Mouse (Mus musculus) left cerebral cortex, adult 8-10 months (tissue): ENCODE data around the gene Anpep. TPM values are rescaled to one million over a fixed set of nuclear protein-coding genes. Genes with fewer than 3 reads are reported as not detected.

Source experiments
- total RNA-seq, 4 experiments: library from RNA; stranded (reverse); gene quantifications; 2 replicates each; pipeline ENCODE4 v1.2.4; 2022

Anpep gene
- total RNA-seq, 4 experiments from 2014 or later: 5.8 to 9.4 (median 7.2) TPM

Other genes with a start within 250 kb of the Anpep start
- gene Rhcg, start 243.4 kb downstream of the Anpep start, total RNA-seq: 1 to 10 TPM; 1.7 to 3.0 (median 2.3) TPM
- gene Ticrr, start 200.9 kb downstream of the Anpep start, total RNA-seq: under 1 TPM in 2 of 4 experiments, not detected in 2; 0.11 to 0.22 TPM
- 1 to 10 TPM; 1.6 to 2.2 (median 1.8) TPM for gene Kif7, start 145.3 kb downstream of the Anpep start, total RNA-seq
- gene Plin1, start 128.2 kb downstream of the Anpep start, total RNA-seq: under 1 TPM in 3 of 4 experiments, not detected in 1; 0.18 to 0.23 (median 0.23) TPM
- 10 to 100 TPM in 1 of 4 experiments, 1 to 10 TPM in 3; 9.4 to 10.7 (median 9.9) TPM for gene Pex11a, start 117.9 kb downstream of the Anpep start, total RNA-seq
- gene Wdr93, start 117.9 kb downstream of the Anpep start, total RNA-seq: under 1 TPM; 0.18 to 0.61 (median 0.34) TPM
- under 1 TPM in 1 of 4 experiments, not detected in 3; 0.30 TPM for gene Mesp1, start 67.3 kb downstream of the Anpep start, total RNA-seq
- 1 to 10 TPM; 1.1 to 2.4 (median 1.7) TPM for gene Mesp2, start 50.3 kb downstream of the Anpep start, total RNA-seq
- gene Ap3s2, start 59.6 kb upstream of the Anpep start, total RNA-seq: 10 to 100 TPM; 42.3 to 48.8 (median 44.4) TPM
- gene Arpin, start 74.3 kb upstream of the Anpep start, total RNA-seq: 10 to 100 TPM; 15.1 to 21.3 (median 16.1) TPM
- 10 to 100 TPM; 20.9 to 22.8 (median 21.8) TPM for gene Zfp710, start 163.8 kb upstream of the Anpep start, total RNA-seq